Mouse (Mus musculus): ENCODE measurements around the gene Vmn2r57.

GRCm38 (mm10) chr7:41497871-41498270 is 49.4 kb upstream of the Vmn2r57 start:
- TF ChIP-seq POLR2A (IDR thresholded peaks at IDR 0.05; ENCODE audit: low read depth, low read length) = no peak
- TF ChIP-seq CTCF (conservative IDR thresholded peaks at IDR 0.05; ENCODE audit: insufficient read depth, insufficient read length, low read depth, low read length) = no peak

All from kidney, adult 2 months (tissue).